Mouse (Mus musculus) forebrain, embryonic 13.5 days (tissue): ENCODE measurements around the gene Dagla. TPM values are rescaled to one million over a fixed set of nuclear protein-coding genes. Genes with fewer than 3 reads are reported as not detected.
A peak's percentile ranks its signal among the peaks of the same experiment; 100 is the strongest.

ENCODE experiments used
- ATAC-seq: fragments of 200-750 bp; cut with Nextera tagmentation; 2 replicates; pipeline ENCODE4 v1.8.0; 2017
- H3K27ac ChIP-seq: fragments of 300-500 bp; sonication (generic); 2 replicates; pipeline ENCODE4 v1.5.1; 2015; ENCODE audit warnings: inconsistent platforms, mild to moderate bottlenecking, moderate library complexity
- H3K27me3 ChIP-seq: fragments of 300-500 bp; sonication (generic); 2 replicates; pipeline ENCODE4 v1.6.1; 2015; ENCODE audit warnings: mild to moderate bottlenecking, inconsistent platforms
- H3K36me3 ChIP-seq: fragments of 300-500 bp; sonication (generic); 2 replicates; pipeline ENCODE4 v1.6.1; 2015; ENCODE audit warnings: mild to moderate bottlenecking, inconsistent platforms; ENCODE audit not compliant: poor library complexity, severe bottlenecking
- H3K4me1 ChIP-seq: fragments of 300-500 bp; sonication (generic); 2 replicates; pipeline ENCODE4 v1.6.1; 2015; ENCODE audit warnings: inconsistent platforms
- H3K4me2 ChIP-seq: fragments of 300-500 bp; sonication (generic); 2 replicates; pipeline ENCODE4 v1.6.1; 2015; ENCODE audit warnings: inconsistent platforms, mild to moderate bottlenecking, moderate library complexity
- H3K4me3 ChIP-seq: fragments of 300-500 bp; sonication (generic); 2 replicates; pipeline ENCODE4 v1.5.1; 2015; ENCODE audit warnings: mild to moderate bottlenecking, inconsistent platforms
- H3K9ac ChIP-seq: fragments of 300-500 bp; sonication (generic); 2 replicates; pipeline ENCODE4 v1.6.1; 2015; ENCODE audit warnings: mild to moderate bottlenecking, inconsistent platforms
- H3K9me3 ChIP-seq: fragments of 300-500 bp; sonication (generic); replicated peaks from 2 replicates; pipeline ENCODE4 v1.6.1; 2016; ENCODE audit warnings: inconsistent platforms
- WGBS: fragments of 180-500 bp; shearing (Covaris S2); methylation state at CpG from one replicate; pipeline ENCODE4 v1.1.7; 2015; 5-methylcytosine and 5-hydroxymethylcytosine counted together
- polyA plus RNA-seq: library from polyadenylated mRNA; unstranded; fragments of >200 nt; fragmentation: Nextera tagmentation; extraction: Ambion mirVana; gene quantifications from 2 replicates; pipeline ENCODE4 v1.2.1, GENCODE M21; 2015

The Dagla gene
- polyA plus RNA-seq, 1 experiment from 2014 or later, result 3.2 TPM

- H3K36me3 ChIP-seq, result peaks cover 55% of the 10 kb centered on the region
- 2% methylated on average over 5 of the region's 5 CpGs for WGBS
- peak overlapping the region; percentile 80 for H3K4me2 ChIP-seq
- ATAC-seq, result no peak
- no peaks in the 10 kb centered on the region for H3K27me3 ChIP-seq
- H3K4me3 ChIP-seq, result peak overlapping the region; percentile 91
- peak overlapping the region; percentile 91 for H3K9ac ChIP-seq
- H3K4me1 ChIP-seq, result peaks cover 28% of the 10 kb centered on the region
- no peak overlapping the region for H3K27ac ChIP-seq
- no peaks in the 10 kb centered on the region for H3K9me3 ChIP-seq
Observed at GRCm38 (mm10) chr19:10204616-10205001, 100.1 kb downstream of the Dagla start.

GRCm38 (mm10) chr19:10203848-10204615 lies 100.6 kb downstream of the Dagla start, which contains the start of the genes Tmem258 and Fen1:
Gene Tmem258 (plus strand): TSS chr19:10204014.
Gene Fen1 (minus strand): TSS chr19:10204169.
- Histone ChIP-seq H3K27me3 (no peaks in the 10 kb centered on the region), H3K27ac (peak within 1 kb of the TSS; percentile 75), H3K9me3 (no peaks in the 10 kb centered on the region), H3K4me2 (peak within 1 kb of the TSS; percentile 80), H3K9ac (peak within 1 kb of the TSS; percentile 91), H3K36me3 (peaks cover 55% of the 10 kb centered on the region), H3K4me1 (peaks cover 28% of the 10 kb centered on the region), H3K4me3 (peak within 1 kb of the TSS; percentile 91)
- ATAC-seq, result peak; percentile 96
- WGBS, result under 1% methylated on average over 40 of the region's 40 CpGs

- Histone ChIP-seq H3K27ac (peak overlapping the region; percentile 75), H3K4me1 (peaks cover 28% of the 10 kb centered on the region), H3K27me3 (no peaks in the 10 kb centered on the region), H3K36me3 (peaks cover 49% of the 10 kb centered on the region), H3K9me3 (no peaks in the 10 kb centered on the region), H3K4me2 (peak overlapping the region; percentile 80), H3K9ac (peak overlapping the region; percentile 91), H3K4me3 (peak overlapping the region; percentile 91)
- ATAC-seq, result peak; percentile 68
- 3% methylated on average over 23 of the region's 23 CpGs for WGBS
Observed at GRCm38 (mm10) chr19:10203146-10203847, 101.4 kb downstream of the Dagla start.

- Histone ChIP-seq H3K9me3 (no peaks in the 10 kb centered on the region), H3K4me3 (no peak overlapping the region), H3K4me1 (peaks cover 19% of the 10 kb centered on the region), H3K36me3 (peaks cover 63% of the 10 kb centered on the region), H3K27me3 (no peaks in the 10 kb centered on the region), H3K9ac (no peak overlapping the region), H3K4me2 (no peak overlapping the region), H3K27ac (no peak overlapping the region; the same call in 1 of the 2 replicates)
- peak; percentile 52 for ATAC-seq
- 28% methylated on average over 3 of the region's 3 CpGs for WGBS
Observed at GRCm38 (mm10) chr19:10198723-10199122, 106.0 kb downstream of the Dagla start.

GRCm38 (mm10) chr19:10198286-10198685 lies 106.4 kb downstream of the Dagla start:
- Histone ChIP-seq H3K4me3 (no peak overlapping the region), H3K27me3 (no peaks in the 10 kb centered on the region), H3K4me1 (peaks cover 18% of the 10 kb centered on the region), H3K27ac (peak overlapping the region; percentile 8; the same call in 1 of the 2 replicates), H3K4me2 (no peak overlapping the region), H3K9me3 (no peaks in the 10 kb centered on the region), H3K9ac (no peak overlapping the region), H3K36me3 (peaks cover 67% of the 10 kb centered on the region)
- 77% methylated on average over 2 of the region's 2 CpGs for WGBS
- no peak for ATAC-seq

GRCm38 (mm10) chr19:10197130-10197529 lies 107.5 kb downstream of the Dagla start:
- no peaks in the 10 kb centered on the region for H3K27me3 ChIP-seq
- H3K4me1 ChIP-seq, result peaks cover 8% of the 10 kb centered on the region; the same call in 1 of the 2 replicates
- no peak overlapping the region; the same call in 1 of the 2 replicates for H3K27ac ChIP-seq
- 89% methylated on average over 4 of the region's 4 CpGs for WGBS
- H3K4me2 ChIP-seq, result no peak overlapping the region
- no peaks in the 10 kb centered on the region for H3K9me3 ChIP-seq
- H3K9ac ChIP-seq, result no peak overlapping the region
- ATAC-seq, result no peak
- H3K4me3 ChIP-seq, result no peak overlapping the region
- peaks cover 79% of the 10 kb centered on the region for H3K36me3 ChIP-seq

Other genes with a start within 250 kb of the Dagla start
- gene Fads2, start 203.1 kb downstream of the Dagla start, polyA plus RNA-seq, result 134 and 154 TPM in 2 replicates
- 148 and 172 TPM in 2 replicates for gene Fads1, start 122.0 kb downstream of the Dagla start, polyA plus RNA-seq
- 408 and 447 TPM in 2 replicates for gene Tmem258, start 100.9 kb downstream of the Dagla start, polyA plus RNA-seq
- 98.8 and 104 TPM in 2 replicates for gene Fen1, start 100.7 kb downstream of the Dagla start, polyA plus RNA-seq
- gene Myrf, start 64.1 kb downstream of the Dagla start, polyA plus RNA-seq, result 0.22 and 0.31 TPM in 2 replicates
- gene Syt7, start 84.2 kb upstream of the Dagla start, polyA plus RNA-seq, result 4.4 and 5.0 TPM in 2 replicates
- 0.25 and 0.40 TPM in 2 replicates for gene Lrrc10b, start 152.6 kb upstream of the Dagla start, polyA plus RNA-seq
- gene Ppp1r32, start 178.1 kb upstream of the Dagla start, polyA plus RNA-seq, result 1.5 and 1.9 TPM in 2 replicates
- gene Cpsf7, start 220.4 kb upstream of the Dagla start, polyA plus RNA-seq, result 50.6 and 54.3 TPM in 2 replicates
- 60.6 and 61.2 TPM in 2 replicates for gene Sdhaf2, start 221.3 kb upstream of the Dagla start, polyA plus RNA-seq